Mouse (Mus musculus) retina, postnatal 1 day (tissue): Measurements from ENCODE around the gene Tut7.
"Not testable (repeated sequence)": the region's sequence is repeated elsewhere in the genome, so short reads cannot be mapped to it uniquely, and the experiment has no call there.

Experiments used
- DNase-seq: peaks from one replicate; pipeline ENCODE4 v3.0.0-alpha.2; 2012

Tut7 gene

GRCm38 (mm10) chr13:59762791-59763190, 60.2 kb downstream of the Tut7 start:
- DNase-seq = no peak

DNA sequence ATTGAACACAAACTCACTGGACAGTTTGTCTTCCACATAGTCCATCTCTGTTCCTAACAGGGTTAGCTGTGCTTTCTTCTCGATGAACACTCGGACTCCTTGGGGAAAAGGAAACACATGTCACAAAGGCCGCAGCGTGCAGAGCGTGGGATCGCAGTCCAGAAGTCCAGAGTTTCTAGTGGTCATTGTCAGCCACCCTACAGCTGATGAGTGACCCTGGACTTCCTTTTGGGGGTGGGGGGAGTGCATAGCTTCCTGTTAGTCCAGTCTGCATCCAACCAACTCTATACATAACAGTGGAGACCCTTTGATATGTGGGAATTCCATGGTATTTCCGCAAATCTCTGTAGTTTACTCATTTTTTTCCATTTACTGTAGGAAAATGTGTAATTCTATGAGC, 66.0 kb downstream of the Tut7 start:
- DNase-seq = no peak

DNA sequence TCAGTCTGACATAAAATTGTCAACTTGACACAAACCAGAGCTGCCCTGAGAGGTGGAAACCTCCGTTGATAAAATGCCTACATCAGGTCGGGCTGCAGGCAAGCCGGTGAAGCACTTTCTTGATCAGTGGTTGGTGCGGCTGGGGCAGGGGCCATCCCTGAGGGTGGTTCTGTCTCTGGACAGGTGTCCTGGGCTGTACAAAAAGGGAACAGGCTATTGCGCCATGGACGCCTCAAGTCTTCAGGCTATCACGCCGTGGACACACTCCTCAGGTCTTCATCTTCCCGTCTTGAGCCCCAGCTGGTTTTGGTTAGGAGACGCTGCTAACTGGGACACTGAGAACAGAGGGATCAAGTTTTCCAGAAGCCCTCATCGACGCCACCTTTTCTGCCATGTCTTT, 72.6 kb downstream of the Tut7 start:
- DNase-seq = no peak

DNA sequence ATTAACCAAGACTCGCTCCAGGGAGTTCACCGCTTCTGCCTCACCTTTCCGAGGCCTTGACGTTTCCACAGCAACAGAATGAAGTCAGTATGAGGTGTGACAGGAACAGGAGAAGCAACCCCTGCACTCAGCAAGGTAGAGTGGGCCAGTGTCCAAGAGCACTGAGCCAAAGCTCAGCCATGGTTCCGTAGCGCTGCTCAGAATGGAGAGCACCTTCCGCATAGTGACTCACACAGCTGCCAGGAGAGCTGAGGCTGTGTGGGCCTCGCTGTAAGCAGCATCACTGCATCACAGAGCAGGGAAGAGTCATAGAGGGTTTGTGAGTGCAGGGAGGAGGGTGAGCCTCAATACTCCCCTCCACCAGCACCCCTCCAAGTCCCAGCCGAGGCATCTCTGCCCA, 76.2 kb downstream of the Tut7 start, which contains the start of gene 1700014D04Rik:
Gene 1700014D04Rik, minus strand, starts transcription at position 42 of the 400 bp plus-strand sequence.
- DNase-seq = no peak

DNA sequence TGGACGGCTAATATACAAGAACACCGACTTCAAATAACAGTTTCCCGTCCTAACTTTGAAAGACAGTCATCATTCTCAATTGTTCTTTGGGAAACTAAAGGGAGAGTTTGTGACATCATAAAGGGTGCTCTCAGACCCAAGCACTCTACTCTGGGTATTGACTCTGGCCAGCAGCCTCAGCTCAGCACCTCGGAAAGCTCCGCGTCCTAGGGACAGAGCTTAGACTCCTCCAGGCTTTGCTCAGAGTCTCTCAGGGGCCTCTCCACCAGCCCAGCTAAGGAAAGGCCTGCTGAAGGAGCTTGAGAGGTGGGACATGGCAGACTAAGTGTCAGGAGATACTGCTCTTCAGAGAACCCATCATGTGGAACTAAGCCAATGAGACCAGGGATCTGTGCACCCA, 76.8 kb downstream of the Tut7 start:
- DNase-seq = no peak

- DNase-seq = no peak
Measured at GRCm38 (mm10) chr13:59745462-59745861, 77.5 kb downstream of the Tut7 start.

DNA sequence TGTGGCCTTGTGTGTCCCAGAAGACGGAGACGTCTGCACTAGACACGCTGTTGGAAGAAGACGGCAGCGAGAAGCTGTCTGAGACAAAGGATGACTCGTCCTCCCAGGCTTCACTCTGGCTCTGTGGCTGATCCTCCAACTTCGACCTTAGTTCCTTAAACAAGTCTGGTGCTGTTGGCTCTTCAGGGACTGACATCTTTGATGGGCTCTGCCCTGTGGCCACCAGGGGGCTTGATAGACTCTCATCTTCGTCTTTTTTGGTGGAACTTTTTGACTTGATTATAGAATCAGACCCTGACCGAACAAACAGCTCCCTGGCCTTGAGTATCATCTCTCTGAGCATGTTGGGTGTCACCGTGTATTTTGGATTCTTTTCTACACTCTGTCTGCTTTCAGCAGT, 81.2 kb downstream of the Tut7 start:
- no peak for DNase-seq

- no peak for DNase-seq
Measured at GRCm38 (mm10) chr13:59741096-59741495, 81.9 kb downstream of the Tut7 start.

DNA sequence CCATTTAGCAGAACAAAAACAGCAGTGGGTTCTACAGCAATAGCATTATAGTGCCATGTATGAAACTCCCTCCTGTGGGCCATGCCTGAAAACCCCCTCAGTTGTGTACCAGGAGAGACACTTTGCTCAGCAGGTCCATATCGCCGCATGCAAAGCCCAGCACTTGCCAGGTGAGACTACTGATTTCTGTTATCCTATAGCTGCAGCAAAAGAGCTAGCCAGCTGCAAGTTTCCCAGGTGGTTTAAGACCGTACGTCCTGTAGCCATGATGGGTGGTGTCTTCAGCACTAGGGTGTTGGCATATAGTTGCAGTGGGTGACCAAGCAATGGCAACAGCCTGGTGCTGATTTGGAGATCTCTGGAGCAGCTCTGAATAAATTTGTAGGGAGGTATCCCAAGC, 83.5 kb downstream of the Tut7 start:
- DNase-seq = no peak

- no peak for DNase-seq
Measured at GRCm38 (mm10) chr13:59738455-59738854, 84.5 kb downstream of the Tut7 start.

GRCm38 (mm10) chr13:59735190-59735589, 87.8 kb downstream of the Tut7 start:
- peak; percentile 65 for DNase-seq

DNA sequence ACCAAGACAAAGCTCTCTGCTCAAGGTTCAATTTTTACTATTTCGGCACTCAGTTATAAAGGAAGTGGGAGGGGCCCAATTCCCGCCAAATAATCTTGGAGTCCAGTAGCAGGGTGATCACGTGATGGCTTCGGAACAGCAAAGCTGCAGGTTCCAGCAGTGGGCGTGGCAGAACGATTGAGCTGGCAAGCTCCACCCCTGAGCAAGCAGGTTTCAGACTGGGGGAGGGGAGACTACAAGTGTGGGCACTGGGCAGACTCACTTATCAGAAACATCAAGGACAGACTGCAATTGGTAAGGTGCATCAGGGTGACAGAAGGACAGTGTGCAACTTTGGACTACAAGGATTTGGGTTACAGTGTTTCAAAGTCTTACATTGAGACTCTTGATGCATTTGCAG, 88.6 kb downstream of the Tut7 start:
- not testable (repeated sequence) for DNase-seq

DNA sequence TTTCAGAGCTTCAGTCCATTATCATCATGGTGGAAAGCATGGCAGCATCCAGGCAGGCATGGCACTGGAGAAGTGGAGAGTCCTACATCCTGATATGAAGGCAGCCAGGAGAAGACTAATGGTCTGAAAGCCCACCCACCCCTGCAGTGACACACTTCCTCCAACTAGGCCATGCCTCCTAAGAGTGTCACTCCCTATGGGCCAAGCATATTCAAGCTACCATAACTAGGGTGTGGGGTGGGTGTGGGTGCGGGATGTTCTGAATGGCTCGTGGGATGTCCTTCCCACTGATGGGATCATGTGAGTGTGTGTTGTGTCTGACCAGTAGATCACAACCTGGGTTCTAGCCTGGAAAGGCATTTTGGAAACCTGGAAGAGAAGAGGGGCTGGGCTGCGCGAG, 89.0 kb downstream of the Tut7 start:
- DNase-seq = no peak

DNA sequence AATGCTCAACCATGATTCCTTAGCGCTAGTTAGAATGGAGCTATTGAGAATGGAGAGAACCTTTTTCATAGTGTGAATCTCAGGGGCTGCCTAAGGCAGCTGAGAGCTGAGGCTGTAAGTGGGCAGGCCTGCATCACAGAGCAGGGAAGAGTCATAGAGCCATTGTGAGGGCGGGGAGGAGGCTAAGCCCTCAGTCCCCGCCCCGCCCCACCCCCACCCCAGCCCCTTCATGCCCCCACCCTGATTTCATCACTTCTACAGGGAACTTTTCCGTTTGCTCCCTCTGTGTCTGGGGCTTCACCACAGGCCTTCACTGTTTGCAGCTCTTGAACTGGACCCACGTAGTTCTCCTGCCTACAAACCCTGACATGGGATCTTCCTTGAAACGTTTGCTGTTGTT, 91.3 kb downstream of the Tut7 start, which contains the start of gene Spata31d1d:
Gene Spata31d1d, minus strand, starts transcription at position 101 of the 400 bp plus-strand sequence.
- DNase-seq = no peak

DNA sequence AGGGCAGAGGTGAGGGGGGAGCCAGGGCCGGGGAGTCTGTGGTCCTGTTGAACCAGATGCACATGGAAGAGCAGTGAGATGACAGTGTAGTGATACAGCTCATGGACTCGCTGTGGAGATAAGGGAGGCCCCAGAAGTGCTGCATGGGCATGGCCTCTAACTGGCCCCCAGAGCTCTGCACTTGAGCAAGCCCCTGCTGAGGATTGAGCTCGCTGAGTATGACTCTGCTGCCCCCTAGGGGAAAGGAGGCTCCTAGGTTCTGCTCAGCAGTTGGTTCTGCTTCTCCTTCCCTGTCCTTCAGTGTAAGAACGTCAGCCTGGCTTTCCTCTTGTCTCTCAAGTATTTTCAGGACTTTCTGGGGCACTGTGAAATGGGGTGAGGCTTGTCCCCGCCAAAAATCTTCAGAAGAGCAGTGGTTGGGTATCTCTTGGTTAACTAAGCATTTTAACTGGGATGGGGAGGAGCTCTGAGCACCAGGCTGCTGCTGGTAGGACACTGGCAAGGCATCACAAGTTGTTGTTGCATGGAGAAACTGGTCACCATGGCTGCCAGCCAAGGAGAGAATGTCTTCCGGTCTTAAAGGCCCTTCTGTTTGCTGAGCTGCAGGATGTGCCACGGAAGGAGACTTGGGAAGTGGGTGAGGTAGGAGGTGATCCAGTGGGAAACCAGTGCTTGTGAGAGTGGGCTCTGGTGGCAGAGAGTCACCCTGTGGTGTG, 94.4 kb downstream of the Tut7 start:
- peak; percentile 91 for DNase-seq

GRCm38 (mm10) chr13:59726139-59726867, 96.6 kb downstream of the Tut7 start:
- no peak for DNase-seq

- not testable (repeated sequence) for DNase-seq
Measured at GRCm38 (mm10) chr13:59722089-59722488, 100.9 kb downstream of the Tut7 start.
